Mouse (Mus musculus): ENCODE results near the gene Cxcr1.

DNA sequence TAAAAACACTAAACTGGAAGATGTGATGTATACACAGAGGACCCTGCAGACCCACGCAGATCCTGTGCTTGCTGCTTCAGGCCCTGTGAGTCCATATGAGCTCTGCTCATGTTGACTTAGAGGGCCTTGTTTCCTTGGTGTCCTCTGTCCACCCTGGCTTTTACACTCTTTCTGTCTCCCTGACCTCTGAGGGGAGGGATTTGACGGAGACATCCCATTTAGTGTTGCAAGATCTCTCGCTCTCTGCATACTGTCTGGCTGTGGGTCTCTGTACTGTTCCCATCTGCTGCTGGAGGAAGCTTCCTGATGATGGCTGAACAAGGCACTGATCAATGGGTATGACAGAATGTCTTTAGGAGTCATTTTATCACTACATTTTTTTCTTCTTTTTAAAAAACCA is 24.7 kb downstream of the Cxcr1 start:
- TF ChIP-seq CTCF (IDR thresholded peaks at IDR 0.05; ENCODE audit: control insufficient read depth, insufficient read depth, insufficient replicate concordance, low read depth, low read length) (no peak), POLR2A (IDR thresholded peaks at IDR 0.05; ENCODE audit: control insufficient read depth, low read depth, low read length) (no peak)
